Comparison of ENCODE assay signal across 8 mouse cellular contexts in genomic region chr5:115155156-115155631, GRCm38 (mm10). TPM values are rescaled to one million over a fixed set of nuclear protein-coding genes. Genes with fewer than 3 reads are reported as not detected.
DNase-seq lines count a peak whose midpoint lies in the region; ATAC-seq and TF ChIP-seq lines count a peak whose summit lies in the region.

No protein-coding gene starts in this region.

- no peaks in the 10 kb centered on the region for H3K27me3 ChIP-seq in kidney, embryonic 14.5 days (ENCODE audit: control insufficient read depth, insufficient read depth, low read length)
- H3K27me3 ChIP-seq in hindbrain, embryonic 13.5 days = no peaks in the 10 kb centered on the region
- no peaks in the 10 kb centered on the region for H3K27me3 ChIP-seq in midbrain, embryonic 14.5 days (ENCODE audit: control insufficient read depth, insufficient read depth, low read length)

- H3K27ac ChIP-seq in kidney, embryonic 14.5 days (ENCODE audit: low read depth, low read length) = no peak overlapping the region
- H3K27ac ChIP-seq in bone marrow macrophage, adult 2 months (ENCODE audit: insufficient read depth, low read depth, low read length) = peak overlapping the region; percentile 67
- H3K27ac ChIP-seq in hindbrain, embryonic 13.5 days = 0 out of 2 replicates have a peak overlapping the region, but pooled peaks have one; percentile 23
- no peak overlapping the region for H3K27ac ChIP-seq in midbrain, embryonic 14.5 days (replicated peaks; ENCODE audit: low read depth, low read length)

- H3K36me3 ChIP-seq in kidney, embryonic 14.5 days (ENCODE audit: control insufficient read depth, insufficient read depth, low read length) = peaks cover 16% of the 10 kb centered on the region
- peaks cover 11% of the 10 kb centered on the region for H3K36me3 ChIP-seq in hindbrain, embryonic 13.5 days
- peaks cover 8% of the 10 kb centered on the region for H3K36me3 ChIP-seq in midbrain, embryonic 14.5 days (ENCODE audit: control insufficient read depth, insufficient read depth, low read length)

- TF ChIP-seq POLR2A in bone marrow macrophage, adult 2 months (IDR thresholded peaks at IDR 0.05; ENCODE audit: borderline replicate concordance, low read depth, low read length) = no peak

- no peak for TF ChIP-seq CTCF in bone marrow macrophage, adult 2 months (IDR thresholded peaks at IDR 0.05; ENCODE audit: low read depth, low read length)

- ATAC-seq in kidney, embryonic 14.5 days (ENCODE audit: low FRiP score, low TSS enrichment) = no peak
- ATAC-seq in hindbrain, embryonic 13.5 days (ENCODE audit: low FRiP score) = no peak
- ATAC-seq in midbrain, embryonic 14.5 days (ENCODE audit: low FRiP score, low TSS enrichment) = no peak

- peak overlapping the region; percentile 98; the same call in 1 of the 2 replicates for H3K9ac ChIP-seq in kidney, embryonic 14.5 days (ENCODE audit: low read depth, low read length)
- peak overlapping the region; percentile 64 for H3K9ac ChIP-seq in hindbrain, embryonic 13.5 days
- H3K9ac ChIP-seq in midbrain, embryonic 14.5 days (replicated peaks; ENCODE audit: low read length) = peak overlapping the region; percentile 31; the same call in 1 of the 2 replicates

- H3K9me3 ChIP-seq in kidney, embryonic 14.5 days (ENCODE audit: control insufficient read depth, low read length) = no peaks in the 10 kb centered on the region
- H3K9me3 ChIP-seq in hindbrain, embryonic 13.5 days = no peaks in the 10 kb centered on the region
- H3K9me3 ChIP-seq in midbrain, embryonic 14.5 days (ENCODE audit: control insufficient read depth, low read length) = no peaks in the 10 kb centered on the region

- H3K4me1 ChIP-seq in kidney, embryonic 14.5 days (ENCODE audit: control insufficient read depth, insufficient read depth, low read length) = peaks cover 60% of the 10 kb centered on the region
- H3K4me1 ChIP-seq in bone marrow macrophage, adult 2 months (ENCODE audit: control insufficient read depth, insufficient read depth, low read length) = peaks cover 29% of the 10 kb centered on the region
- peaks cover 62% of the 10 kb centered on the region for H3K4me1 ChIP-seq in hindbrain, embryonic 13.5 days (replicated peaks)
- H3K4me1 ChIP-seq in midbrain, embryonic 14.5 days (ENCODE audit: control insufficient read depth, insufficient read depth, low read length) = peaks cover 31% of the 10 kb centered on the region

- peak overlapping the region; percentile 76 for H3K4me2 ChIP-seq in kidney, embryonic 14.5 days (replicated peaks; ENCODE audit: low read depth, low read length)
- peak overlapping the region; percentile 94 for H3K4me2 ChIP-seq in hindbrain, embryonic 13.5 days
- peak overlapping the region; percentile 96 for H3K4me2 ChIP-seq in midbrain, embryonic 14.5 days (ENCODE audit: low read length)

- 61% methylated on average over 13 of the region's 13 CpGs for WGBS in kidney, embryonic 14.5 days
- WGBS in hindbrain, embryonic 13.5 days = 75% methylated on average over 13 of the region's 13 CpGs
- WGBS in midbrain, embryonic 14.5 days = 78% methylated on average over 13 of the region's 13 CpGs

- peak overlapping the region; percentile 99 for H3K4me3 ChIP-seq in kidney, embryonic 14.5 days (ENCODE audit: low read length)
- peak overlapping the region; percentile 92 for H3K4me3 ChIP-seq in bone marrow macrophage, adult 2 months (ENCODE audit: insufficient read depth, low read length)
- H3K4me3 ChIP-seq in hindbrain, embryonic 13.5 days = peak overlapping the region; percentile 95
- no peak overlapping the region; the same call in 1 of the 2 replicates for H3K4me3 ChIP-seq in midbrain, embryonic 14.5 days (replicated peaks; ENCODE audit: low read depth, low read length)

- no peak for DNase-seq in kidney, postnatal 4 days
- DNase-seq in midbrain, embryonic 14.5 days = no peak
- no peak for DNase-seq in spleen, postnatal 10 days (ENCODE audit: low spot score in 2 of 2)
- DNase-seq in spleen, adult 12 weeks (ENCODE audit: low spot score) = no peak
- no peak for DNase-seq in cerebellum, adult 8-10 months

RNA-seq across cellular contexts. Expression of gene Mlec, which starts 2.8 kb away (rescaled TPM):
- 57.8 and 75.5 TPM in 2 replicates for polyA plus RNA-seq in kidney, embryonic 14.5 days (2014; fragmentation: Nextera tagmentation; extraction: Ambion mirVana)
- 54.3 and 60.3 TPM in 2 replicates for polyA plus RNA-seq in bone marrow macrophage, adult 2 months (2012; ENCODE audit: insufficient read depth, insufficient read length, missing spikeins)
- 22.3 and 27.2 TPM in 2 replicates for polyA plus RNA-seq in hindbrain, embryonic 13.5 days (2015; fragmentation: Nextera tagmentation; extraction: Ambion mirVana)
- 14.6 and 18.6 TPM in 2 replicates for polyA plus RNA-seq in midbrain, embryonic 14.5 days (2014; fragmentation: Nextera tagmentation; extraction: Ambion mirVana)

RNA-seq across cellular contexts. Expression of gene Unc119b, which starts 20.4 kb away (rescaled TPM):
- 26.3 and 50.3 TPM in 2 replicates for polyA plus RNA-seq in kidney, embryonic 14.5 days (2014; fragmentation: Nextera tagmentation; extraction: Ambion mirVana)
- polyA plus RNA-seq in bone marrow macrophage, adult 2 months (2012; ENCODE audit: insufficient read depth, insufficient read length, missing spikeins) = 5.2 and 6.1 TPM in 2 replicates
- 36.7 and 38.0 TPM in 2 replicates for polyA plus RNA-seq in hindbrain, embryonic 13.5 days (2015; fragmentation: Nextera tagmentation; extraction: Ambion mirVana)
- 29.1 and 37.2 TPM in 2 replicates for polyA plus RNA-seq in midbrain, embryonic 14.5 days (2014; fragmentation: Nextera tagmentation; extraction: Ambion mirVana)

RNA-seq across cellular contexts. Expression of gene Acads, which starts 36.0 kb away (rescaled TPM):
- polyA plus RNA-seq in kidney, embryonic 14.5 days (2014; fragmentation: Nextera tagmentation; extraction: Ambion mirVana) = 54.2 and 68.5 TPM in 2 replicates
- polyA plus RNA-seq in bone marrow macrophage, adult 2 months (2012; ENCODE audit: insufficient read depth, insufficient read length, missing spikeins) = 22.3 and 22.7 TPM in 2 replicates
- 24.4 and 25.2 TPM in 2 replicates for polyA plus RNA-seq in hindbrain, embryonic 13.5 days (2015; fragmentation: Nextera tagmentation; extraction: Ambion mirVana)
- polyA plus RNA-seq in midbrain, embryonic 14.5 days (2014; fragmentation: Nextera tagmentation; extraction: Ambion mirVana) = 13.8 and 14.6 TPM in 2 replicates

RNA-seq across cellular contexts. Expression of gene Cabp1, which starts 39.0 kb away (rescaled TPM):
- polyA plus RNA-seq in kidney, embryonic 14.5 days (2014; fragmentation: Nextera tagmentation; extraction: Ambion mirVana) = 2.0 and 2.4 TPM in 2 replicates
- polyA plus RNA-seq in bone marrow macrophage, adult 2 months (2012; ENCODE audit: insufficient read depth, insufficient read length, missing spikeins) = not detected in 2 replicates
- 12.4 and 13.0 TPM in 2 replicates for polyA plus RNA-seq in hindbrain, embryonic 13.5 days (2015; fragmentation: Nextera tagmentation; extraction: Ambion mirVana)
- polyA plus RNA-seq in midbrain, embryonic 14.5 days (2014; fragmentation: Nextera tagmentation; extraction: Ambion mirVana) = 6.6 and 6.9 TPM in 2 replicates

RNA-seq across cellular contexts. Expression of gene Gm10401, which starts 57.1 kb away (rescaled TPM):
- 54.5 and 60.9 TPM in 2 replicates for polyA plus RNA-seq in kidney, embryonic 14.5 days (2014; fragmentation: Nextera tagmentation; extraction: Ambion mirVana)
- not detected in 2 replicates for polyA plus RNA-seq in bone marrow macrophage, adult 2 months (2012; ENCODE audit: insufficient read depth, insufficient read length, missing spikeins)
- polyA plus RNA-seq in hindbrain, embryonic 13.5 days (2015; fragmentation: Nextera tagmentation; extraction: Ambion mirVana) = 42.7 and 44.4 TPM in 2 replicates
- polyA plus RNA-seq in midbrain, embryonic 14.5 days (2014; fragmentation: Nextera tagmentation; extraction: Ambion mirVana) = 59.4 and 72.9 TPM in 2 replicates

Comparison
In these comparisons a context has a peak if more than half of its experiments do, and no peak if none do; other contexts are left out.
1. H3K27ac ChIP-seq: peak in bone marrow macrophage, adult 2 months (single experiment) and hindbrain, embryonic 13.5 days (single experiment); none in kidney, embryonic 14.5 days (single experiment) and midbrain, embryonic 14.5 days (single experiment).
2. H3K9ac ChIP-seq: peak in every context shown above with its lines; median percentile 98 in kidney, embryonic 14.5 days; 64 in hindbrain, embryonic 13.5 days; 31 in midbrain, embryonic 14.5 days.
3. Peak in every context shown above with its lines, with median percentiles within 50 percentile points of each other: H3K4me2 ChIP-seq.